Mouse (Mus musculus) layer of hippocampus, adult 11-12 months (tissue): ENCODE measurements around the gene Ctu2.

Experiments used
- DNase-seq: peaks from one replicate; pipeline ENCODE4 v3.0.0; 2022; ENCODE audit warnings: low spot score

The Ctu2 gene

GRCm38 (mm10) chr8:122475580-122476320, at the start of gene Ctu2, which contains the start of gene Rnf166:
Gene Ctu2 (plus strand): TSS chr8:122476143.
Gene Rnf166 (minus strand): TSS chr8:122476064.
- DNase-seq: peak; percentile 90

GRCm38 (mm10) chr8:122426145-122426544, 49.8 kb upstream of the Ctu2 start:
- no peak for DNase-seq

- no peak for DNase-seq
Measured at GRCm38 (mm10) chr8:122427607-122428006, 48.3 kb upstream of the Ctu2 start.

GRCm38 (mm10) chr8:122428163-122428562, 47.8 kb upstream of the Ctu2 start:
- no peak for DNase-seq

GRCm38 (mm10) chr8:122430058-122430636, 45.8 kb upstream of the Ctu2 start:
- no peak for DNase-seq

- DNase-seq: no peak
Measured at GRCm38 (mm10) chr8:122430646-122431045, 45.3 kb upstream of the Ctu2 start.

- DNase-seq: no peak
Measured at GRCm38 (mm10) chr8:122431694-122432442, 44.1 kb upstream of the Ctu2 start.

- DNase-seq: no peak
Measured at GRCm38 (mm10) chr8:122432443-122433268, 43.3 kb upstream of the Ctu2 start, which contains the start of gene Cyba. Gene Cyba (minus strand): TSS chr8:122432930.

GRCm38 (mm10) chr8:122433269-122433905, 42.6 kb upstream of the Ctu2 start:
- no peak for DNase-seq

- DNase-seq: no peak
Measured at GRCm38 (mm10) chr8:122435375-122435774, 40.6 kb upstream of the Ctu2 start.

GRCm38 (mm10) chr8:122436146-122436545, 39.8 kb upstream of the Ctu2 start:
- no peak for DNase-seq

- DNase-seq: no peak
Measured at GRCm38 (mm10) chr8:122436586-122437125, 39.3 kb upstream of the Ctu2 start.

- no peak for DNase-seq
Measured at GRCm38 (mm10) chr8:122437708-122438331, 38.1 kb upstream of the Ctu2 start.

- DNase-seq: no peak
Measured at GRCm38 (mm10) chr8:122439336-122439735, 36.6 kb upstream of the Ctu2 start.

- DNase-seq: no peak
Measured at GRCm38 (mm10) chr8:122441326-122441725, 34.6 kb upstream of the Ctu2 start.

- no peak for DNase-seq
Measured at GRCm38 (mm10) chr8:122442356-122442755, 33.6 kb upstream of the Ctu2 start.

- no peak for DNase-seq
Measured at GRCm38 (mm10) chr8:122442781-122443180, 33.2 kb upstream of the Ctu2 start.

GRCm38 (mm10) chr8:122443262-122444006, 32.5 kb upstream of the Ctu2 start, which contains the start of gene Mvd:
Gene Mvd (minus strand): TSS chr8:122443422.
- DNase-seq: peak; percentile 99

- DNase-seq: peak; percentile 90
Measured at GRCm38 (mm10) chr8:122444058-122444748, 31.7 kb upstream of the Ctu2 start.
